Mouse (Mus musculus) heart, embryonic 13.5 days (tissue): ENCODE measurements around the gene Ireb2. TPM values are rescaled to one million over a fixed set of nuclear protein-coding genes. Genes with fewer than 3 reads are reported as not detected.
"Not testable (repeated sequence)": the region's sequence is repeated elsewhere in the genome, so short reads cannot be mapped to it uniquely, and the experiment has no call there.

Experiments
- ATAC-seq: fragments of 200-750 bp; cut with Nextera tagmentation; 2 replicates; pipeline ENCODE4 v1.8.0; 2017; ENCODE audit warnings: moderate TSS enrichment; ENCODE audit not compliant: insufficient number of reproducible peaks, low FRiP score, low TSS enrichment; ENCODE audit errors: extremely low read depth
- H3K27ac ChIP-seq: fragments of 300-500 bp; sonication (generic); replicated peaks from 2 replicates; pipeline ENCODE4 v1.5.1; 2015; ENCODE audit warnings: moderate library complexity, mild to moderate bottlenecking, inconsistent platforms
- H3K27me3 ChIP-seq: fragments of 300-500 bp; sonication (generic); replicated peaks from 2 replicates; pipeline ENCODE4 v1.6.1; 2015; ENCODE audit warnings: mild to moderate bottlenecking, inconsistent platforms
- H3K36me3 ChIP-seq: fragments of 300-500 bp; sonication (generic); 2 replicates; pipeline ENCODE4 v1.6.1; 2015; ENCODE audit warnings: mild to moderate bottlenecking, inconsistent platforms
- H3K4me1 ChIP-seq: fragments of 300-500 bp; sonication (generic); 2 replicates; pipeline ENCODE4 v1.6.1; 2015; ENCODE audit warnings: inconsistent platforms
- H3K4me2 ChIP-seq: fragments of 300-500 bp; sonication (generic); 2 replicates; pipeline ENCODE4 v1.6.1; 2015; ENCODE audit warnings: inconsistent platforms, mild to moderate bottlenecking, moderate library complexity
- H3K4me3 ChIP-seq: fragments of 300-500 bp; sonication (generic); 2 replicates; pipeline ENCODE4 v1.5.1; 2015; ENCODE audit warnings: moderate library complexity, mild to moderate bottlenecking, inconsistent platforms
- H3K9ac ChIP-seq: fragments of 300-500 bp; sonication (generic); 2 replicates; pipeline ENCODE4 v1.6.1; 2015; ENCODE audit warnings: inconsistent platforms, mild to moderate bottlenecking, moderate library complexity
- H3K9me3 ChIP-seq: fragments of 300-500 bp; sonication (generic); 2 replicates; pipeline ENCODE4 v1.6.1; 2016; ENCODE audit warnings: inconsistent platforms
- WGBS: fragments of 180-500 bp; shearing (Covaris S2); methylation state at CpG from one replicate; pipeline ENCODE4 v1.1.7; 2015; ENCODE audit warnings: mixed read lengths; 5-methylcytosine and 5-hydroxymethylcytosine counted together
- polyA plus RNA-seq: library from polyadenylated mRNA; unstranded; fragments of >200 nt; fragmentation: Nextera tagmentation; extraction: Ambion mirVana; gene quantifications from 2 replicates; pipeline ENCODE4 v1.2.1, GENCODE M21; 2015

Ireb2 gene
- 19.0 and 19.7 TPM in 2 replicates for polyA plus RNA-seq

GRCm38 (mm10) chr9:54863363-54864281 is at the start of gene Ireb2:
Ireb2 (plus strand) TSS chr9:54863789.
- Histone ChIP-seq H3K9me3 (no peaks in the 10 kb centered on the region), H3K27me3 (no peaks in the 10 kb centered on the region), H3K4me3 (peak within 1 kb of the TSS; percentile 98), H3K36me3 (peaks cover 32% of the 10 kb centered on the region), H3K27ac (peak within 1 kb of the TSS; percentile 96), H3K4me2 (peak within 1 kb of the TSS; percentile 77), H3K9ac (peak within 1 kb of the TSS; percentile 99), H3K4me1 (peaks cover 15% of the 10 kb centered on the region)
- peak; percentile 96 for ATAC-seq
- WGBS: under 1% methylated on average over 72 of the region's 72 CpGs

DNA sequence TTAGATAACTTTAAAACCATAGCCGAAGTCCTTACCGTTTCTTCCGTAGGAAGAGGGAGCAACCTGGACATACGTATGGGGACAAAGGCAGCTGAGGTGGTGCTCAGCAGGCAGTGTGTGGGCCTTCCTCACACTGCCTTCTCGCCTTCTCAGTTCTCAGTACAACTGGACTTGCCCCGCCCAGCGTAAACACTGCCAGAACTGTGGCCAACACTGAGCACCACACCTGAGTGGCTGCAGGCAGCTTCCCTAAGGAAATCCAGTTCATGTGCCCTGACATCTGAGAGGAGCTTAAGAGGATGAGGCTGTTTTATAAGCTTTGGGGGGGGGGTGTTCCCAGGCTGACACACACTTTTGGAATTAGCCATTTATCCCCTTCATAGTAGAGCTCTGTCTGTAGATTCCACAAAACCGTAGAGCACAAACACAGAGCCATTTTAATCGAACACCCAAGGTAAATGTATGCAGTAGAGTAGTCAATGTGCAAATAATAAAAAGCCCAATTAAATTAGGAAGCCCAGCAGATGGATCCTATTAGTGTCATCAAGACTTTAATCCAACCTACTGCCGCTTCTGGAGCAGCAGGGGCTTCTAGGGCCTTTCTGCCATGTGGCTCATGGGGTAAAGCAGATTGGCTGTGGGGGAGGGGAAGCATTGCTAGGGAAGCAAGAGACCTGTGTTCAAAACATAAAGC is 46.9 kb upstream of the Ireb2 start:
- Histone ChIP-seq H3K9me3 (no peaks in the 10 kb centered on the region), H3K9ac (no peak overlapping the region), H3K36me3 (no peaks in the 10 kb centered on the region), H3K4me3 (no peak overlapping the region), H3K27me3 (peaks cover 33% of the 10 kb centered on the region), H3K27ac (no peak overlapping the region), H3K4me2 (no peak overlapping the region), H3K4me1 (no peaks in the 10 kb centered on the region)
- no peak for ATAC-seq
- 71% methylated on average over 10 of the region's 10 CpGs for WGBS

GRCm38 (mm10) chr9:54821442-54822100 is 42.0 kb upstream of the Ireb2 start:
- 59% methylated on average over 5 of the region's 5 CpGs for WGBS
- H3K9me3 ChIP-seq: no peaks in the 10 kb centered on the region
- no peaks in the 10 kb centered on the region for H3K36me3 ChIP-seq
- ATAC-seq: no peak; the same call in 1 of the 2 replicates
- peaks cover 28% of the 10 kb centered on the region for H3K27me3 ChIP-seq
- H3K4me2 ChIP-seq: no peak overlapping the region
- no peak overlapping the region for H3K27ac ChIP-seq
- no peak overlapping the region for H3K4me3 ChIP-seq
- no peaks in the 10 kb centered on the region for H3K4me1 ChIP-seq
- H3K9ac ChIP-seq: no peak overlapping the region

DNA sequence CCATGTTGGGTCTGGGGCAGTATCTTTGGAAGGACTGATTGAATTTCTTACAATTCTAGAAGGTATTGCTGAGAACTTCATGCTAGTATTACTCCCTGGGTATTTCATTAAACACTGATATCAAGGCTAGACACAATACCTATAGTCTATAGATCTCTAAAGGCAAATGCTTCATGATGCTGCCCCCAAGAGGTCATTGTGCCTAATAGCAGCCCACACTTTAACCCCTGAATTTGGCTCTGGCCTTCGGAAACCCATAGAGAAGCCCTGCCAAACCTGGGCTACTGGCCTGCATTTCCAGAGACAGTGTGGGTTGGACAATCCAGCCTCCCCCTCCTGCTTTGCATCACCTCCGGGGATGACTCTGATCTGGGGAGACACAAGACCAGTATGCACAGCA is 33.8 kb upstream of the Ireb2 start:
- WGBS: 38% methylated on average over 2 of the region's 2 CpGs
- ATAC-seq: no peak
- H3K4me3 ChIP-seq: no peak overlapping the region
- no peaks in the 10 kb centered on the region for H3K9me3 ChIP-seq
- no peak overlapping the region for H3K4me2 ChIP-seq
- H3K9ac ChIP-seq: no peak overlapping the region
- no peaks in the 10 kb centered on the region for H3K36me3 ChIP-seq
- H3K27ac ChIP-seq: no peak overlapping the region
- no peaks in the 10 kb centered on the region for H3K4me1 ChIP-seq
- no peaks in the 10 kb centered on the region for H3K27me3 ChIP-seq

- Histone ChIP-seq H3K36me3 (no peaks in the 10 kb centered on the region), H3K9me3 (no peaks in the 10 kb centered on the region), H3K4me2 (no peak overlapping the region), H3K4me3 (no peak overlapping the region), H3K27ac (no peak overlapping the region), H3K27me3 (no peaks in the 10 kb centered on the region), H3K4me1 (no peaks in the 10 kb centered on the region), H3K9ac (no peak overlapping the region)
- WGBS: 41% methylated on average over 3 of the region's 3 CpGs
- no peak for ATAC-seq
Measured at GRCm38 (mm10) chr9:54830624-54831023, 33.0 kb upstream of the Ireb2 start.

DNA sequence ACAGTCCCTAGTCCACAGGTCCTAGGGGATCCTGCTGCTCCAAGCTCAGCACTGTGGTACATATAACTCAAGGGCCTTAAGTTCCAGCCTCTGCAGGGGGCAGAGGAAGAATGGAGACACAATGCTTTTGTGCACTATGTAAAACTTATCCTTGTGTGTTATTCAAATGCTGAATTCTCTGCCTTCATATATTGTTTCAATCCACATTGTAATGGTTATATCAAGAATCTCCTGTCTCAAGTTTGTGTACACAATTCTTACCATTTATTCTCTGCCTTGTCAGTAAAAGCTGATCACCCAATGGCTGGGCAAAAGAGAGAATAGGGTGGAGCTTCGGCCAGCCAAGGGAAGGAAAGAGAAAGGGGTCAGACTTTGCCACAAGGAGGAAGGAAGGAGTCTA is 29.8 kb upstream of the Ireb2 start:
- peaks cover 6% of the 10 kb centered on the region; the same call in 1 of the 2 replicates for H3K27me3 ChIP-seq
- 59% methylated on average over 1 of the region's 1 CpGs for WGBS
- H3K9ac ChIP-seq: no peak overlapping the region

GRCm38 (mm10) chr9:54835951-54836717 is 27.5 kb upstream of the Ireb2 start:
- not testable (repeated sequence) for ATAC-seq, H3K27me3 ChIP-seq, H3K4me2 ChIP-seq, H3K36me3 ChIP-seq, H3K9ac ChIP-seq, H3K27ac ChIP-seq, H3K4me3 ChIP-seq, H3K9me3 ChIP-seq, H3K4me1 ChIP-seq
- 69% methylated on average over 6 of the region's 6 CpGs for WGBS

More for the DNA sequence above, 29.8 kb upstream of the Ireb2 start:
- Histone ChIP-seq H3K36me3 (no peaks in the 10 kb centered on the region), H3K4me2 (no peak overlapping the region), H3K4me3 (no peak overlapping the region), H3K4me1 (no peaks in the 10 kb centered on the region), H3K9me3 (no peaks in the 10 kb centered on the region), H3K27ac (no peak overlapping the region)
- ATAC-seq: no peak

- no peak overlapping the region for H3K27ac ChIP-seq
- no peaks in the 10 kb centered on the region for H3K9me3 ChIP-seq
- no peaks in the 10 kb centered on the region for H3K36me3 ChIP-seq
- no peak for ATAC-seq
- no peak overlapping the region for H3K4me2 ChIP-seq
- H3K4me1 ChIP-seq: no peaks in the 10 kb centered on the region
- peaks cover 6% of the 10 kb centered on the region; the same call in 1 of the 2 replicates for H3K27me3 ChIP-seq
- WGBS: 53% methylated on average over 7 of the region's 7 CpGs
- H3K9ac ChIP-seq: no peak overlapping the region
- no peak overlapping the region for H3K4me3 ChIP-seq
Measured at GRCm38 (mm10) chr9:54837835-54838234, 25.8 kb upstream of the Ireb2 start.

DNA sequence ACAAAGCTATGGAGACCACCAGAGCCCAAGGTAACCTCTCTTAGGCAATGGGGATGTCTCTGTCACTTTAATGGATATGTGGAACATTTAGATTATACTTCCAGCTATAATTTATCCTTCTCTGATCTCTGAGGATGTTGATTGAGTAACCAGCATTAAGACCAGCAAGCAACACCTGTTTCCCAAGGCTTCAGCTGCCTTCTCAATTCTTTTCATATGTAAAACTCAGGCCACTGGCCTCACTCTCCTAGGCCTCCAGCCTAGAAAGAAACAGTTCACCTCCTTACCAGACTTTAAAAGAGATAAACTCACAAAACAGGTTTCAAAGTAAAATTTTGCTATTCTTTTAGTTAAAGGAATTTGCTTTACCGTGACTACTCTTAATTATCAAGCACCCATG is 23.4 kb upstream of the Ireb2 start:
- Histone ChIP-seq H3K27ac (no peak overlapping the region), H3K9me3 (no peaks in the 10 kb centered on the region), H3K36me3 (no peaks in the 10 kb centered on the region), H3K4me2 (no peak overlapping the region), H3K27me3 (peaks cover 6% of the 10 kb centered on the region; the same call in 1 of the 2 replicates), H3K9ac (no peak overlapping the region), H3K4me1 (no peaks in the 10 kb centered on the region), H3K4me3 (no peak overlapping the region)
- no peak for ATAC-seq
- 67% methylated on average over 1 of the region's 1 CpGs for WGBS

- H3K4me2 ChIP-seq: no peak overlapping the region
Measured at GRCm38 (mm10) chr9:54842311-54842710, 21.3 kb upstream of the Ireb2 start.

More at GRCm38 (mm10) chr9:54842311-54842710, 21.3 kb upstream of the Ireb2 start:
- WGBS: 76% methylated on average over 5 of the region's 5 CpGs
- Histone ChIP-seq H3K4me1 (no peaks in the 10 kb centered on the region), H3K27ac (no peak overlapping the region), H3K9ac (no peak overlapping the region), H3K36me3 (no peaks in the 10 kb centered on the region), H3K9me3 (no peaks in the 10 kb centered on the region), H3K27me3 (peaks cover 6% of the 10 kb centered on the region; the same call in 1 of the 2 replicates), H3K4me3 (no peak overlapping the region)
- no peak for ATAC-seq
